Mouse (Mus musculus) heart, adult 18-20 months (tissue): Measurements from ENCODE around the gene Agrp. TPM values are rescaled to one million over a fixed set of nuclear protein-coding genes. Genes with fewer than 3 reads are reported as not detected.
"Not testable (repeated sequence)": the region's sequence is repeated elsewhere in the genome, so short reads cannot be mapped to it uniquely, and the experiment has no call there.

Source experiments
- DNase-seq, 2 experiments: peaks; one replicate each; pipeline ENCODE4 v3.0.0; 2021 to 2022; ENCODE audit warnings: mixed read lengths in 1 of 2
- total RNA-seq, 2 experiments: library from RNA; stranded (reverse); gene quantifications; 2 replicates each; pipeline ENCODE4 v1.2.3; 2021

Gene Agrp
- total RNA-seq, 2 experiments from 2014 or later, result not detected

GRCm38 (mm10) chr8:105598777-105599176 lies 38.4 kb downstream of the Agrp start:
- DNase-seq, result no peak

- DNase-seq, result peak; percentile 92 to 93
Measured at GRCm38 (mm10) chr8:105596362-105597034, 40.7 kb downstream of the Agrp start.

GRCm38 (mm10) chr8:105594451-105595242 lies 42.5 kb downstream of the Agrp start:
- no peak for DNase-seq

- peak; percentile 77 to 81 for DNase-seq
Measured at GRCm38 (mm10) chr8:105593859-105594258, 43.3 kb downstream of the Agrp start.

GRCm38 (mm10) chr8:105592431-105592830 lies 44.8 kb downstream of the Agrp start:
- DNase-seq, result no peak

GRCm38 (mm10) chr8:105579719-105580118 lies 57.5 kb downstream of the Agrp start:
- no peak for DNase-seq

- DNase-seq, result no peak
Measured at GRCm38 (mm10) chr8:105575538-105575937, 61.7 kb downstream of the Agrp start.

GRCm38 (mm10) chr8:105574741-105575140 lies 62.5 kb downstream of the Agrp start:
- DNase-seq, result no peak

GRCm38 (mm10) chr8:105573427-105573826 lies 63.8 kb downstream of the Agrp start:
- DNase-seq, result peak; percentile 40 to 41

GRCm38 (mm10) chr8:105571810-105572209 lies 65.4 kb downstream of the Agrp start:
- DNase-seq, result no peak

- DNase-seq, result no peak
Measured at GRCm38 (mm10) chr8:105566703-105567595, 70.2 kb downstream of the Agrp start.

- peak; percentile 98 to 100 for DNase-seq
Measured at GRCm38 (mm10) chr8:105565952-105566702, 71.1 kb downstream of the Agrp start, which contains the start of gene Atp6v0d1. Gene Atp6v0d1, minus strand, starts transcription at chr8:105566047.

- DNase-seq, result no peak
Measured at GRCm38 (mm10) chr8:105565401-105565881, 71.8 kb downstream of the Agrp start.

GRCm38 (mm10) chr8:105564573-105565229 lies 72.5 kb downstream of the Agrp start:
- not testable (repeated sequence) for DNase-seq

GRCm38 (mm10) chr8:105563871-105564270 lies 73.3 kb downstream of the Agrp start:
- DNase-seq, result no peak

- no peak for DNase-seq
Measured at GRCm38 (mm10) chr8:105562863-105563262, 74.3 kb downstream of the Agrp start.

GRCm38 (mm10) chr8:105555230-105555629 lies 82.0 kb downstream of the Agrp start:
- DNase-seq, result no peak

- peak; percentile 79 to 84 for DNase-seq
Measured at GRCm38 (mm10) chr8:105554087-105554486, 83.1 kb downstream of the Agrp start.

- peak in 1 of 2 experiments; percentile 26 for DNase-seq
Measured at GRCm38 (mm10) chr8:105552824-105553223, 84.4 kb downstream of the Agrp start.

- peak in 1 of 2 experiments; percentile 36 for DNase-seq
Measured at GRCm38 (mm10) chr8:105552032-105552431, 85.2 kb downstream of the Agrp start.

GRCm38 (mm10) chr8:105550083-105550482 lies 87.1 kb downstream of the Agrp start:
- DNase-seq, result no peak
